Mouse (Mus musculus) adrenal gland, adult 10 weeks (tissue): ENCODE results near the gene Nr2e3. TPM values are rescaled to one million over a fixed set of nuclear protein-coding genes. Genes with fewer than 3 reads are reported as not detected.

Source experiments
- polyA plus RNA-seq: library from polyadenylated mRNA; stranded (reverse); fragments of 350-450 nt; fragmentation: Illumina TruSeq; extraction: RNeasy Lipid Tissue Mini Kit (QIAGEN cat#74804); gene quantifications from one replicate; pipeline ENCODE4 v1.2.3, GENCODE M21; 2014; ENCODE audit warnings: low read depth, low replicate concordance

The Nr2e3 gene
- polyA plus RNA-seq = not detected

GRCm38 (mm10) chr9:59960559-59960958 lies at the start of gene Nr2e3:
TSS of gene Nr2e3 (minus strand) at chr9:59960659.

Other genes starting within 250 kb of the Nr2e3 start
- gene Senp8, start 209.9 kb downstream of the Nr2e3 start, polyA plus RNA-seq = 20.9 TPM
- gene Myo9a, start 209.8 kb downstream of the Nr2e3 start, polyA plus RNA-seq = 27.8 TPM